Mouse (Mus musculus): ENCODE measurements around the gene Hccs. TPM values are rescaled to one million over a fixed set of nuclear protein-coding genes. Genes with fewer than 3 reads are reported as not detected.

Hccs gene
- total RNA-seq (2021) (10 to 100 TPM; 64.0 to 64.9 TPM), polyA plus RNA-seq (2012; rRNA removed) (24.5 and 45.7 TPM in 2 replicates)
- long read RNA-seq, transcript Hccs-201 (7 exons, 2,320 nt) = major isoform, 68 of 142 reads
- long read RNA-seq, transcript Hccs-202 (7 exons, 2,473 nt) = minor isoform, 67 of 142 reads
- long read RNA-seq, partial matches to known transcripts = 1 of 142 reads
- long read RNA-seq, other reads (novel, unspliced or antisense) = 6 of 142 reads

DNA sequence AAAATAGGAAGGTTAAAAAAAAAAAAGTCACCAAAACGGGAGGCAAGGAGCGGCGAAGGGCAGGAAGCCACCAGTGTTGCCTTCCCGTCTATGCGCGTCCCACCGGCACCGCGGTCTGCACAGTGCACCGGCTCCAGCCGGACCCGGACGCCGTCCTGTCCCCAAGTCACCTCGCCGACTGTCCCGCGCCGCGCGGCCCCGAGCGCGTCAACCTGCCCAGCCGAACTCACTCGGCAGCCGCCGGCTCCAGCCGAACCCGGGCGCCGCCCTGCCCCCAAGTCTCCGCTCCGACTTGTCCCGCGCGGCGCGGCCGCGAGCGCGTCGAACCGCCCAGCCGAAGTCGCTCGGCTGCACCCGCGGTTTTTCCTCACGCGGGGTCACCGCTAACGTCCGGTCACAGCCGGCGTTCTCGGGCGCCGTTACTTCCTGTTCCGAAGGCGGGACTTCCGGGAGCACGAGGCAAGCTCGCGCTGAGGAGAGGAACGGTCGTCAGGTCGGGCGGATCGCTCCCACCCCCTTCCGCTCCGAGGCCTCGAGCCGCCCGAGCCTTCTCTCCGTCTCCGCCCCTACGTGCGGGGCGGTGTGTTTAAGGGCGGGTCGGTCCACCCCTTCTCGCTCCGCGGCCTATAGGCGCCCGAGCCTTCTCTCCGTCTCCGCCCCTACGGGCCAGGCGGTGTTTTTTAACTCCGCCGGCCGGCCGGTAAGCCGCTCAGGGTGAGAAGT is at the start of gene Hccs:
Hccs (minus strand) TSS at position 428 of the 723 bp plus-strand sequence.
- no peaks in the 10 kb centered on the region; the same call in 1 of the 2 replicates for H3K4me1 ChIP-seq (ENCODE audit: control insufficient read depth, insufficient read depth, low read length)
- 0 out of 2 replicates have a peak, but pooled peaks have one; percentile 13 for TF ChIP-seq EP300 (IDR thresholded peaks at IDR 0.05; ENCODE audit: insufficient read depth, low read depth, low read length)
- TF ChIP-seq POLR2A (IDR thresholded peaks at IDR 0.05; ENCODE audit: insufficient read depth, low read depth, low read length) = no peak
- peak within 1 kb of the TSS; percentile 76 for H3K9ac ChIP-seq (ENCODE audit: low read depth, low read length)
- H3K27me3 ChIP-seq (ENCODE audit: control insufficient read depth, insufficient read depth, low read length) = no peaks in the 10 kb centered on the region
- H3K36me3 ChIP-seq (ENCODE audit: control insufficient read depth, insufficient read depth, low read length) = peaks cover 7% of the 10 kb centered on the region
- peak within 1 kb of the TSS; percentile 91 for H3K27ac ChIP-seq
- WGBS = 16% methylated on average over 96 of the region's 97 CpGs
- intact Hi-C loops (cut with DNase I) = loop anchor here (10.0 kb wide), 1 partner anchor 475 kb away; no protein-coding TSS in a partner anchor
- H3K79me2 ChIP-seq (replicated peaks; ENCODE audit: control insufficient read depth, insufficient read depth, low read length) = no peaks in the 10 kb centered on the region
- peak; percentile 88 to 94 for DNase-seq
- peak within 1 kb of the TSS; percentile 68 for H3K4me3 ChIP-seq

DNA sequence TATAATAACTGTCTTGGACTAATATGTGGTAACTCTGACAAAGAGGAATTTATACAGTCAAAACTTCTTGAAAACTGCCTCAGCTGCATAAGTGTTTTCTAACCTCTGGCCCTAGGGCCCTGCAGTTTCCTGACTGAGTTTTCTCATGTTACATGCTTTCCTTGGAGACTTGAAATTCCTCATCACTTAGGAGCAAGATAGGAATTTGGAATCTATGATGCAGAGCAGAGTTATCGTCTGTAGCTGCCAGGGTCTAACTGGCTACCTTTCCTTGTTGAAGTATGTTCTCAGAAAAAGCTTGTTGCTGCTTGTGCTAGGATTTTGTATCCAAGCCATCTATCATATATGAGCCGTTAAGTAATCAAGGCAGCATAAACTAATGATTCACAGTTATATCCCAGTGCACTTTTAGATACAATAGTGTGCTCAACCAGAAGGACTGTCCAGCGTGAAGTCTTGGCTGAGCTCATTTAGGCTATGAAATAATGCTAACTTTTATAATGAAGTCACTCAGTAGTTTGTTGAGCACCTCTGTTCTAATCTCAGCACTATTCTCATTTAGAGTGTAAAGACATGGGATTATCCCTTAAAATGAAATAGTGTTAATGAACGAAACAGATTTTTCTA is 37.1 kb upstream of the Hccs start:
- Histone ChIP-seq H3K4me3 (no peak overlapping the region), H3K27ac (no peak overlapping the region), H3K9ac (ENCODE audit: low read depth, low read length) (no peak overlapping the region), H3K79me2 (replicated peaks; ENCODE audit: control insufficient read depth, insufficient read depth, low read length) (no peaks in the 10 kb centered on the region), H3K4me1 (ENCODE audit: control insufficient read depth, insufficient read depth, low read length) (no peaks in the 10 kb centered on the region), H3K36me3 (ENCODE audit: control insufficient read depth, insufficient read depth, low read length) (no peaks in the 10 kb centered on the region), H3K27me3 (ENCODE audit: control insufficient read depth, insufficient read depth, low read length) (no peaks in the 10 kb centered on the region)
- intact Hi-C loops (cut with DNase I) = no loop called here
- TF ChIP-seq EP300 (IDR thresholded peaks at IDR 0.05; ENCODE audit: insufficient read depth, low read depth, low read length) = no peak
- TF ChIP-seq CTCF (IDR thresholded peaks at IDR 0.05) = no peak
- TF ChIP-seq POLR2A (IDR thresholded peaks at IDR 0.05; ENCODE audit: insufficient read depth, low read depth, low read length) = no peak
- DNase-seq = no peak
- WGBS = 61% methylated on average over 4 of the region's 4 CpGs

DNA sequence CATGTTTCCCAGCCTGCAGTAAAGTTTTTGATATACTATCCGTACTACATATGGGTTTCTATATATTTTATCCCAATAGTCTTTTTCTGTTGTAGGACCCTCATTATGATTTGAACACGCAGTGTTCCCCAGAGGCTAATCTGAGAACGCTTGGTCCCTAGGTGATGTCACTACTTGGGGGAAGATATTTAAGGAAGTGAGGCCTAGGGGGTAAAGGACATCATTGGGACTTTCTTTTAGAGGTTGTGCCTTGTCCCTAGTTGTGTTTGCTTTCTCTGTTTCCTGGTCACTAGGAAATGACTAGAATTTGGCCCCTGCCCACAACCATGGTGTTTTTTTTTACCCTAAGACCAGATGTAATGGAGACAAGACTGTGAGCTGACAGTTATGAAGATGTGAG is 18.0 kb upstream of the Hccs start:
- Histone ChIP-seq H3K79me2 (replicated peaks; ENCODE audit: control insufficient read depth, insufficient read depth, low read length) (no peaks in the 10 kb centered on the region), H3K4me3 (no peak overlapping the region), H3K36me3 (ENCODE audit: control insufficient read depth, insufficient read depth, low read length) (no peaks in the 10 kb centered on the region), H3K4me1 (ENCODE audit: control insufficient read depth, insufficient read depth, low read length) (no peaks in the 10 kb centered on the region), H3K27ac (no peak overlapping the region), H3K27me3 (ENCODE audit: control insufficient read depth, insufficient read depth, low read length) (no peaks in the 10 kb centered on the region), H3K9ac (ENCODE audit: low read depth, low read length) (no peak overlapping the region)
- TF ChIP-seq EP300 (IDR thresholded peaks at IDR 0.05; ENCODE audit: insufficient read depth, low read depth, low read length) = no peak
- TF ChIP-seq CTCF (IDR thresholded peaks at IDR 0.05) = no peak
- TF ChIP-seq POLR2A (IDR thresholded peaks at IDR 0.05; ENCODE audit: insufficient read depth, low read depth, low read length) = no peak
- 65% methylated on average over 3 of the region's 3 CpGs for WGBS
- no peak for DNase-seq
- intact Hi-C loops (cut with DNase I) = no loop called here

DNA sequence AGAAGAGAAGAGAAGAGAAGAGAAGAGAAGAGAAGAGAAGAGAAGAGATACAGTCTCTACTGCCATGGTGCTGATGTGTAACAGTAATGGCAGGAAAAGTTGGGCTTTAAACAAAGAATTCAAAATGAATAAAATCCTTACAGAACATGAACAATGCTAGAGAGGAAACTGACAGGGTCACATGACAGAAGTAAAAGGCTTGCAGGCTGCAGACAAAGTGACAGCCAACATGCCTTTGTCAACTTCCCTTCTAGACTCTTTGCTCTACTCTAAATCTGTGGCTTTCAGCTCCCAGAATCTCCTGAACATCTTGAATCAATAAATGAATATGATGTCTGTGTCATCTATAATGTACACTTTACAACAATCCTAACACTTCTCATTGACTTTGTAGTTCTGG is 17.4 kb upstream of the Hccs start:
- Histone ChIP-seq H3K27ac (no peak overlapping the region), H3K27me3 (ENCODE audit: control insufficient read depth, insufficient read depth, low read length) (no peaks in the 10 kb centered on the region), H3K79me2 (replicated peaks; ENCODE audit: control insufficient read depth, insufficient read depth, low read length) (no peaks in the 10 kb centered on the region), H3K4me1 (ENCODE audit: control insufficient read depth, insufficient read depth, low read length) (no peaks in the 10 kb centered on the region), H3K4me3 (no peak overlapping the region), H3K36me3 (ENCODE audit: control insufficient read depth, insufficient read depth, low read length) (no peaks in the 10 kb centered on the region), H3K9ac (ENCODE audit: low read depth, low read length) (no peak overlapping the region)
- intact Hi-C loops (cut with DNase I) = no loop called here
- no peak for DNase-seq
- no peak for TF ChIP-seq CTCF (IDR thresholded peaks at IDR 0.05)
- TF ChIP-seq EP300 (IDR thresholded peaks at IDR 0.05; ENCODE audit: insufficient read depth, low read depth, low read length) = no peak
- TF ChIP-seq POLR2A (IDR thresholded peaks at IDR 0.05; ENCODE audit: insufficient read depth, low read depth, low read length) = no peak

DNA sequence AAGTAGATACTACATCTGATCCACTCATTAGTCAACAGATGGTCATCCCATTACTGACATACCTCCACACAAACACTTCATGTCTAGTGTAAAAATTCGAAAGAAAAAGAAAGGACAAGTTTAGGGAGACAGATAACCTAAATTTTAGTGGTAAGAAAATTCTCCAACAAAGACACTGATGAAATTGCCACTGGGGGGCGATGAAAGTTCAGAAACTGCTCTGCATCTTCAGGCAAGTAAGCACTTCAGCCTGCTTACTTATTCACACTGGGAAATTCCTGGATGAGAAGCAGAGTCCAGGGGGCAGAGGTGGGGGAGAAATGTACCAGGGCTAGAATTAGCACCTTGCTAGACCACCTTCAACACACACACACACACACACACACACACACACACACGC is 12.1 kb upstream of the Hccs start:
- Histone ChIP-seq H3K9ac (ENCODE audit: low read depth, low read length) (no peak overlapping the region), H3K79me2 (replicated peaks; ENCODE audit: control insufficient read depth, insufficient read depth, low read length) (no peaks in the 10 kb centered on the region), H3K4me3 (no peak overlapping the region), H3K4me1 (ENCODE audit: control insufficient read depth, insufficient read depth, low read length) (no peaks in the 10 kb centered on the region), H3K27me3 (ENCODE audit: control insufficient read depth, insufficient read depth, low read length) (no peaks in the 10 kb centered on the region), H3K27ac (no peak overlapping the region), H3K36me3 (ENCODE audit: control insufficient read depth, insufficient read depth, low read length) (no peaks in the 10 kb centered on the region)
- WGBS = 36% methylated on average over 3 of the region's 3 CpGs
- TF ChIP-seq EP300 (IDR thresholded peaks at IDR 0.05; ENCODE audit: insufficient read depth, low read depth, low read length) = no peak
- TF ChIP-seq CTCF (IDR thresholded peaks at IDR 0.05) = peak; percentile 58
- peak in 1 of 2 experiments; percentile 21 for DNase-seq
- intact Hi-C loops (cut with DNase I) = no loop called here

All from heart, adult 2 months (tissue).